Mouse (Mus musculus) heart, postnatal 0 days (tissue): ENCODE measurements at regions not wholly inside any gene's neighbourhood (a gene's known extent, or its start where the extent isn't known, plus 50 kb on each side); places are given as distances from the start of the nearest gene placed in this dataset.

ENCODE experiments used
- ATAC-seq: fragments of 200-750 bp; cut with Nextera tagmentation; 2 replicates; pipeline ENCODE4 v1.8.0; 2017; ENCODE audit warnings: low read depth, moderate number of reproducible peaks, moderate library complexity; ENCODE audit not compliant: insufficient read depth
- DNase-seq: peaks from one replicate; pipeline ENCODE4 v3.0.0-alpha.2; 2016; ENCODE audit warnings: low spot score
- H3K27ac ChIP-seq: fragments of 300-500 bp; sonication (generic); 2 replicates; pipeline ENCODE4 v1.5.1; 2014; ENCODE audit warnings: low read depth, mild to moderate bottlenecking
- H3K27me3 ChIP-seq: fragments of 300-500 bp; sonication (generic); 2 replicates; pipeline ENCODE4 v1.6.1; 2014; ENCODE audit warnings: low read length, mixed read lengths; ENCODE audit not compliant: control insufficient read depth, insufficient read depth
- H3K36me3 ChIP-seq: fragments of 300-500 bp; sonication (generic); replicated peaks from 2 replicates; pipeline ENCODE4 v1.6.1; 2014; ENCODE audit warnings: low read length, mixed read lengths; ENCODE audit not compliant: control insufficient read depth, insufficient read depth
- H3K4me1 ChIP-seq: fragments of 300-500 bp; sonication (generic); 2 replicates; pipeline ENCODE4 v1.6.1; 2014; ENCODE audit warnings: antibody characterized with exemption; ENCODE audit not compliant: control insufficient read depth, insufficient read depth
- H3K4me2 ChIP-seq: fragments of 300-500 bp; sonication (generic); 2 replicates; pipeline ENCODE4 v1.6.1; 2014; ENCODE audit warnings: low read depth, mild to moderate bottlenecking, low read length, moderate library complexity
- H3K4me3 ChIP-seq: fragments of 300-500 bp; sonication (generic); 2 replicates; pipeline ENCODE4 v1.5.1; 2014; ENCODE audit warnings: low read depth, low read length
- H3K9ac ChIP-seq: fragments of 300-500 bp; sonication (generic); replicated peaks from 2 replicates; pipeline ENCODE4 v1.6.1; 2014; ENCODE audit warnings: low read depth, low read length, mixed read lengths
- H3K9me3 ChIP-seq: fragments of 300-500 bp; sonication (generic); replicated peaks from 2 replicates; pipeline ENCODE4 v1.6.1; 2016; ENCODE audit warnings: low read length; ENCODE audit not compliant: control insufficient read depth
- CTCF ChIP-seq: IDR thresholded peaks from 2 replicates; pipeline ENCODE4 v1.5.1; 2016; ENCODE audit warnings: antibody characterized with exemption, control low read depth, low read depth
- EP300 ChIP-seq: IDR thresholded peaks from 2 replicates; pipeline ENCODE4 v1.6.1; 2016; ENCODE audit warnings: antibody characterized with exemption, low read depth
- WGBS: fragments of 180-500 bp; shearing (Covaris S2); extraction: QIAGEN DNeasy Blood & Tissue Kit; methylation state at CpG from one replicate; pipeline ENCODE4 v1.1.7; 2014; 5-methylcytosine and 5-hydroxymethylcytosine counted together

- Histone ChIP-seq H3K9ac (no peak overlapping the region), H3K9me3 (peaks cover 5% of the 10 kb centered on the region; the same call in 1 of the 2 replicates), H3K27me3 (no peaks in the 10 kb centered on the region), H3K27ac (no peak overlapping the region), H3K36me3 (no peaks in the 10 kb centered on the region), H3K4me1 (no peaks in the 10 kb centered on the region), H3K4me2 (no peak overlapping the region), H3K4me3 (no peak overlapping the region)
- ATAC-seq = no peak
- TF ChIP-seq CTCF (no peak), EP300 (no peak)
- DNase-seq = no peak
- 18% methylated on average over 2 of the region's 2 CpGs for whole genome bisulfite sequencing
Measured at GRCm38 (mm10) chr13:116795041-116795440, 230.3 kb downstream of the Parp8 start.

- no peak for ATAC-seq
- no peak overlapping the region for H3K4me2 ChIP-seq
Measured at GRCm38 (mm10) chr13:116781616-116782015, 243.7 kb downstream of the Parp8 start.

GRCm38 (mm10) chr13:116765491-116765890 is 259.8 kb downstream of the Parp8 start:
- no peak overlapping the region for H3K4me2 ChIP-seq
- no peak overlapping the region for H3K9ac ChIP-seq
- H3K4me1 ChIP-seq = no peaks in the 10 kb centered on the region
- no peak for DNase-seq
- TF ChIP-seq EP300 (no peak), CTCF (no peak)
- H3K36me3 ChIP-seq = no peaks in the 10 kb centered on the region
- H3K4me3 ChIP-seq = no peak overlapping the region
- ATAC-seq = no peak
- H3K27ac ChIP-seq = no peak overlapping the region
- no peaks in the 10 kb centered on the region for H3K9me3 ChIP-seq
- H3K27me3 ChIP-seq = no peaks in the 10 kb centered on the region
- 71% methylated on average over 3 of the region's 3 CpGs for WGBS

More at GRCm38 (mm10) chr13:116781616-116782015, 243.7 kb downstream of the Parp8 start:
- no peak for TF ChIP-seq EP300
- TF ChIP-seq CTCF = no peak
- Histone ChIP-seq H3K9ac (no peak overlapping the region), H3K27me3 (no peaks in the 10 kb centered on the region), H3K27ac (no peak overlapping the region), H3K4me3 (no peak overlapping the region), H3K4me1 (no peaks in the 10 kb centered on the region), H3K36me3 (no peaks in the 10 kb centered on the region), H3K9me3 (no peaks in the 10 kb centered on the region)
- DNase-seq = no peak

- DNase-seq = no peak
- Histone ChIP-seq H3K4me3 (no peak overlapping the region), H3K4me2 (no peak overlapping the region), H3K4me1 (no peaks in the 10 kb centered on the region), H3K27me3 (no peaks in the 10 kb centered on the region), H3K9ac (no peak overlapping the region), H3K9me3 (no peaks in the 10 kb centered on the region), H3K27ac (no peak overlapping the region), H3K36me3 (no peaks in the 10 kb centered on the region)
- WGBS = 78% methylated on average over 2 of the region's 2 CpGs
- TF ChIP-seq EP300 = no peak
- no peak for TF ChIP-seq CTCF
- no peak for ATAC-seq
Measured at GRCm38 (mm10) chr13:116759912-116760311, 265.4 kb downstream of the Parp8 start.

GRCm38 (mm10) chr13:116740825-116741224 is 284.5 kb downstream of the Parp8 start:
- DNase-seq = no peak
- no peaks in the 10 kb centered on the region for H3K36me3 ChIP-seq
- ATAC-seq = no peak
- no peak overlapping the region for H3K4me3 ChIP-seq
- no peak overlapping the region for H3K4me2 ChIP-seq
- H3K27ac ChIP-seq = no peak overlapping the region
- 61% methylated on average over 4 of the region's 4 CpGs for WGBS
- H3K27me3 ChIP-seq = no peaks in the 10 kb centered on the region
- H3K9me3 ChIP-seq = no peaks in the 10 kb centered on the region
- TF ChIP-seq EP300 (no peak), CTCF (no peak)
- no peaks in the 10 kb centered on the region for H3K4me1 ChIP-seq
- H3K9ac ChIP-seq = no peak overlapping the region

- H3K4me1 ChIP-seq = no peaks in the 10 kb centered on the region
- WGBS = 73% methylated on average over 14 of the region's 14 CpGs
- no peak for ATAC-seq
Measured at GRCm38 (mm10) chr13:116723361-116724153, 301.8 kb downstream of the Parp8 start.

More at GRCm38 (mm10) chr13:116723361-116724153, 301.8 kb downstream of the Parp8 start:
- H3K27me3 ChIP-seq = no peaks in the 10 kb centered on the region
- H3K9ac ChIP-seq = no peak overlapping the region
- DNase-seq = no peak
- H3K4me2 ChIP-seq = no peak overlapping the region
- no peak overlapping the region for H3K4me3 ChIP-seq
- H3K9me3 ChIP-seq = no peaks in the 10 kb centered on the region
- TF ChIP-seq EP300 = no peak
- no peak for TF ChIP-seq CTCF
- H3K27ac ChIP-seq = no peak overlapping the region
- H3K36me3 ChIP-seq = no peaks in the 10 kb centered on the region
